Mouse (Mus musculus): Measurements from ENCODE around the gene Vav2.

DNA sequence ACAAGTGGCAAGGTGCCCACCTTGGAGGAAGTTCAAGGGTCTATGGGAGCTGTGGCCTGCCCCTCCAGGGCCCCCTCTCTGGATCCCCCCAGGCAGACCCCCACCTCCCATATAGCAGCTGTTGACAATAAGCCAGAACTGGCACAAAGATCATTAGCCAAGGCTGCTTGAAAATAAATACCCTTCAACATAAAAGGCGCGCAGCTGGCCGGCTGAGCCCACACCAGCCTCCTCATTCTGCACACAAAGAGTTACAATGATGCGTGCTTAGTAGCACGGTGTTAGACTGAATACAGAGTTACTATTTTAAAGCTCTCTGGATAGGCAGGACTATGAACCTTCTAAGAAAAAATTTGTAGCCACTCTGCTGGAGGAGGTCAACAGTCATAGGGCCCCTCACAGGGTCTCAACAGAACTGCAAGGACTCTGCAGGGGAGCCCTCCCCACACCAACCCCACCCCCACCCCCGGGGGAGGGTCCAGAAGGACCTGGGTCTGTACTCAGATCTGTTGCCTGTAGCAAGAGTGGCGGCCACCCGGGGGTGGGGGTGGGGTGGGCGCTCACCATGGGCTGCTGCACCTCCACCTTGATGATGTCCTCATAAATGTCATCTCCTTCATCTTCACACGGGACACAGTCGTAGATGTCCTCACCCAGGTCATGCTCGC is 125.3 kb downstream of the Vav2 start:
- TF ChIP-seq CTCF (IDR thresholded peaks at IDR 0.05; ENCODE audit: low read depth) = no peak
- no peak for TF ChIP-seq EP300 (IDR thresholded peaks at IDR 0.05; ENCODE audit: low read depth)
